Mouse (Mus musculus) CD4-positive, CD25-positive, alpha-beta regulatory T cell, adult 2 months (primary cell): ENCODE measurements at regions not wholly inside any gene's neighbourhood (a gene's known extent, or its start where the extent isn't known, plus 50 kb on each side); places are given as distances from the start of the nearest gene placed in this dataset.

Experiments
- DNase-seq: peaks from one replicate; pipeline ENCODE4 v3.0.0-alpha.2; 2012; ENCODE audit warnings: low read depth, low spot score

GRCm38 (mm10) chr9:46938628-46939027, 59.9 kb upstream of the Gm4791 start:
- DNase-seq = no peak

DNA sequence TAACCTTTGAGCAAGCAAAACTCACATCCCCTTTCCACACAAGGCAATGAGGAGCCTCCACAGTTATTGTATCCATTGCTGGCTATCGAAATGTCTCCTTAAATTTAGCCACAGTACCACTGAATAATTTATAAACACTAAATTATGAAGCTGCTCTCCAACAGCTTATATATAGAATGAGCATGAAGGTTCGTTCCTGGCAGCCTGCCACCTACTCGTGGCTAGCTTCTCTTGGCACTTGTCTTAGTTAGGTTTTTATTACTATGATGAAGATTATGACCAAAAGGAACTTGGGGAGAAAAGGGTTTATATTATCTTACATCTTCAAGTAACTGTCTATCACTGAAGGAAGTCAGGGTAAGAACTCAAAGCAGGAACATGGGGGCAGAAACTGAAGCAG, 72.9 kb upstream of the Gm4791 start:
- DNase-seq = no peak

- DNase-seq = no peak
Measured at GRCm38 (mm10) chr9:46920081-46920480, 78.5 kb upstream of the Gm4791 start.

DNA sequence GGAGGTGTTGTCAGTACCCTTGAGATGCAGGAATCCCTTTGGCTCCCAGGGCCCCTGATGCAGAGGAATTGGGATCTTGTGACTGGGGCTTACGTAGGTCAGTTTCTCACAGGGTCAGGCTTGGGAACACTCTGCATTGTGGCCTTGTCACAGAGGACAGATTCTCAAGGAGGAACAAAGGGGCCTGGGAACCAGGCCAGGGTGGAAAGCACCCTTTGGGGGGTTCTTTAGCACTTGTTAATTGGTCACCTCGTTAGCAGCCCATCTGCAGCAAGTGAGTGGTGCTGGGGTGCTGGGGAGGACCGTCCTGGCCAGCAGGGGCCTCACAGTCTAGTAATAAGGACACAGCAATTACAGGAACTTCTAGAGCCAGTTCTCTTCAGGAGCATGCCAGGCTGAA, 85.3 kb upstream of the Gm4791 start:
- DNase-seq = no peak

GRCm38 (mm10) chr9:46909412-46910013, 89.0 kb upstream of the Gm4791 start:
- no peak for DNase-seq

DNA sequence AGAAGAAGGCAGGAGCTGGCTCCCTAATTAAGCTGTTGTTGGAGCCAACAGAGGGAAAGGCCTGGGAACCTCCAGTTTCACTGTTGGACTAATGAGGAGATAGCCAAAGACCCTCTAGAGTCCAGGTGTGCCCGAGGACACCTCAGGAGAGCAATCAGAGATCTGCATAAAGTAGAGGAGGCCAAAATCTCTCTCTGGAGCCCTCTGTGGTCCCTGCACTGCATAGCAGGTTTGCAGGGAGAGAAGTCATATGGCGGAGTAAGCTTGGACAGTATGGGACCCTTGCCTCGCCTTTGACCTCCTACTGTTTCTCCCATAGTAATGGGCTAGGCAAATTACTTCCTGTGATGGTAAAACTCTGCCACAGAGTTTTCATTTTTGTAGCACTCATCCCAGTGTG, 93.5 kb upstream of the Gm4791 start:
- DNase-seq = no peak

- no peak for DNase-seq
Measured at GRCm38 (mm10) chr9:46903491-46904220, 94.9 kb upstream of the Gm4791 start.

- DNase-seq = no peak
Measured at GRCm38 (mm10) chr9:46899283-46899682, 99.3 kb upstream of the Gm4791 start.

DNA sequence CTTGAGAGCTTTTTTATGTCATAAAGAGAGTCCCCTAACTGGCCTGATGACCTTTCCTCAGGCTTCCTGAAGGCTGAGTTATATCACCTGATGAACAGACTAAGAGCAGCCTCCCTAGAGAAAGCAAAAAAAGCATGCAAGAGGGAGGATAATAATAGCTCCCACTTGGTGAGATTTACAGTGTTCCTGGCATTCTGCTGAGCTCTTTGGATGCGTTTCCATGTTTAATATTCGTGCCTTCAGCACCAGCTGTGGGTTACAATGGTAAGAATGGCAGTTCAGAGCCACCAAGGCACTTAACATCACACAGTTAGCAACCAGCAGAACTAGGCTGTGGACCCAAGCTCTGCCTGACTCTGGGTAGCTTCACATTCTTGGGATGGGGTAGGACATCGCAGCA, 100.4 kb upstream of the Gm4791 start:
- no peak for DNase-seq

GRCm38 (mm10) chr9:46891829-46892228, 106.7 kb upstream of the Gm4791 start:
- no peak for DNase-seq

GRCm38 (mm10) chr9:46889933-46890662, 108.4 kb upstream of the Gm4791 start:
- DNase-seq = no peak

GRCm38 (mm10) chr9:46871211-46871994, 127.1 kb upstream of the Gm4791 start:
- no peak for DNase-seq

GRCm38 (mm10) chr9:46863934-46864333, 134.6 kb upstream of the Gm4791 start:
- DNase-seq = no peak

- DNase-seq = no peak
Measured at GRCm38 (mm10) chr9:46851753-46852152, 146.8 kb upstream of the Gm4791 start.

- no peak for DNase-seq
Measured at GRCm38 (mm10) chr9:46851336-46851735, 147.2 kb upstream of the Gm4791 start.

DNA sequence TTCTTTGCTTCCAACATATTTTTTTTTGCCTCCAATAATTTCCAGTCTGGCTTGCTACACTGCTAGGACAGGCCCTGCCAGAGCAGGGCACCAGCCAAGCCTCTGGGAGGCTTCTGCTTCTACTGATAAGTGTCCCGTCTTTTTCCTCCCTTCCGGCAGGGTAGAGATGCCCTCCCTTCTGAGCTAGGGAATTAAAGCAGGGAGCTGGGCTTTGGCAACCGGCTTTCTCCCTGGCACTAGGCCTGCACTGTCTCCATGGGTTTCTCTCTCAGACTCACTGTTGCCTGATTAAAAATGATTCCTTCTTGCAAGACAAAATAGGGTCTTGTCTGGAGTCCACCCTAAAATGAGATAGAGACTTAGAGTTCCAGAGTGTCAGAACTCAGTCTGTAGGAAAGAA, 153.3 kb upstream of the Gm4791 start:
- no peak for DNase-seq

- no peak for DNase-seq
Measured at GRCm38 (mm10) chr9:46843781-46844180, 154.8 kb upstream of the Gm4791 start.

DNA sequence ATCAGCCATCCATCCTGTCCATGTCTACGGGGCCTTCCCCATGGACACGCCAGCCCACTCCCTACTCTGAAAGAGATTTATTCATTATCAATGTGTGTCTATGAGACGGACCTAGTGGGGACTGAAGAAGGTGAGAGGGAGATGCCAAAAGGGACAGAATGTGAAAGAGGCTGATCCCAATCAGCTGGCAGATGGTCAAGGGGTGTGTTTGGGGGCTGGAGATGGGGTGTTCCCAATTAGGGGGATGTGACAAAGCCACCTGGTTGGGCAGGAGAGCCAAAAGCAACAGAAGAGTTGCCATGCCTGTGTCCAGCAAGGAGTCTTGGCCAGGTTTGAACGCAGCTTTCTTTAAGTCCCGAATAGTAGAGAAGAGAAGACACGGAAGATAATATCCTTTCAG, 157.0 kb upstream of the Gm4791 start:
- no peak for DNase-seq

DNA sequence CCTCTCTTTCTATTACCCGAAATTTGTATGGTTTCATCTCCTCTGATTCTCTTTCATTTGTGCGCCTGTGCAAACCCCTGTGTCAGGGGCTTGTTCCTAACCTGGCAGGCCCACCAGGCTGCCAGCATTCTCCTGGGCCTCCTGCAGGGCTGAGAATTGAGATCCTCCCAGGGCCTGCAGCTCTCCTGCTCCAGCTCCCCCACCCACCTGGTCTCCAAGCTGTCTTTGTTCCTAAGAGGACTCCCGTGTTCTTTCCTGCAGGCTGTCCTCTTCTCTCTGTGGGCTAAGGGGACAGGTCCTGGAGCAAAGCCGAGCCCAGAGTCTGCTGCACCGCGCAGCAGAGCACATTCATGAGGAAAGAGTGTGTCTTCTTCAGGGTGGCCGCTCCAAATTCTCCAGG, 163.3 kb upstream of the Gm4791 start:
- DNase-seq = no peak

GRCm38 (mm10) chr9:46830746-46831560, 167.6 kb upstream of the Gm4791 start:
- DNase-seq = no peak

DNA sequence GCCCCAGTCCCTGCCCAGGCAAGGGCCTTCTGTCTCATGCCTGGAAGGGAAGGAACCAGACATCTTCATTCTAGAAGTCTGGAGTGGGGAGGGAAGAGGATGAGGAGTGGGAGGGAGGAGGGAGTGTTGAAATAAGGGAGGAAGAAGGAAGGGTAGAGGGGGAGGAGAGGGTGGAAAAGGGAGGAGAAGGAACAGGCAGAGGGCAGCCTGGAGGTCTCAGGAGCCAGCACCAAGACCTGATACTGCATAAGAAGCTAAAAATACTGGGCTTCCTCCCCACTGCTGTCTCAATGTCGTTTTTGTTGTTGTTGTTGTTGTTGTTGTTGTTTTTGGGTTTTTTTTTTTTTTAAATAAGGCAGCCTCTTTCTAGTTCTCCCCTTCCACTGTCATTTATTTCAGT, 168.2 kb upstream of the Gm4791 start:
- no peak for DNase-seq
